Comparison of ENCODE assay signal across 15 mouse cellular contexts in the genomic region with DNA sequence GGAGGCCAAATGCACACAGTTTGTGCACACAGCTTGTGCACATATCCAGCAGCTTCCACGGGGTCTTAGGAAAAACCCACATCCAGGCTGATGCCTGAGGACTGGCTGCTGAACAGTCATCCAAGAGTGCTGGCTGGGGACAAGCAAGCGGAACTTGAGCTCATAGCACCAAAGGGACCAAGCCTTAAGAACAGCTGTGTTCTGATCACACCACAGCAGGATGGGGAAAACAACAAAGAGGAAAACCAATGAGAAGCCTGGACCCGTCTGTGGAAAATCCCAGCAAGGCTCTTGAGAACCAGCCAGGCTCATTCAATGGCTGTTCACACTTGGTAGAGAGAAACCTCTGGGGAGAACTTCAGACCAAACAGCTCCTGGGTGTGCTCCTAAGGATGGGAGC. TPM values are rescaled to one million over a fixed set of nuclear protein-coding genes. Genes with fewer than 3 reads are reported as not detected.
A peak's percentile ranks its signal among the peaks of the same experiment; 100 is the strongest.
DNase-seq lines count a peak whose midpoint lies in the region; ATAC-seq and TF ChIP-seq lines count a peak whose summit lies in the region.
"Had no signal": no experiment of that assay in that cellular context is flagged by ENCODE, and none has a peak within 500 bp of the region (broad histone marks: within the 10 kb centered on the region; RNA-seq: fewer than 3 reads in every experiment).

No protein-coding gene starts in this region.

- H3K27me3 ChIP-seq in embryonic facial prominence, embryonic 14.5 days (replicated peaks; ENCODE audit: control insufficient read depth, insufficient read depth, low read length), result no peaks in the 10 kb centered on the region
- no peaks in the 10 kb centered on the region for H3K27me3 ChIP-seq in embryonic facial prominence, embryonic 10.5 days (replicated peaks; ENCODE audit: low read depth, poor library complexity, severe bottlenecking)
- H3K27me3 ChIP-seq: liver, embryonic 15.5 days had no signal

- intact Hi-C loops in heart, postnatal 10 days (cut with DNase I), result no loop called here

- no peak overlapping the region for H3K9ac ChIP-seq in embryonic facial prominence, embryonic 14.5 days (ENCODE audit: low read depth, low read length)
- H3K9ac ChIP-seq: hindbrain, embryonic 14.5 days; liver, embryonic 15.5 days had no signal

- no peak for TF ChIP-seq POLR2A in cortical plate, adult 2 months (IDR thresholded peaks at IDR 0.05; ENCODE audit: extremely low read depth, insufficient read depth, low read length)

- no peak; the same call in 1 of the 2 replicates for ATAC-seq in embryonic facial prominence, embryonic 14.5 days (ENCODE audit: low read depth)

- H3K4me3 ChIP-seq in embryonic facial prominence, embryonic 14.5 days (ENCODE audit: low read depth, low read length), result no peak overlapping the region
- no peak overlapping the region for H3K4me3 ChIP-seq in embryonic facial prominence, embryonic 10.5 days
- H3K4me3 ChIP-seq in cortical plate, adult 2 months (ENCODE audit: insufficient read depth, low read length), result no peak overlapping the region
- H3K4me3 ChIP-seq: erythroblast, embryonic 14.5 days; liver, embryonic 15.5 days; midbrain, embryonic 10.5 days had no signal

- H3K9me3 ChIP-seq in embryonic facial prominence, embryonic 14.5 days (ENCODE audit: control insufficient read depth, low read length), result no peaks in the 10 kb centered on the region
- H3K9me3 ChIP-seq in embryonic facial prominence, embryonic 10.5 days, result no peaks in the 10 kb centered on the region
- H3K9me3 ChIP-seq: liver, embryonic 15.5 days had no signal

- no peak overlapping the region for H3K4me2 ChIP-seq in embryonic facial prominence, embryonic 14.5 days (ENCODE audit: low read depth, low read length)
- H3K4me2 ChIP-seq: hindbrain, embryonic 14.5 days; liver, embryonic 15.5 days had no signal

- no peaks in the 10 kb centered on the region for H3K36me3 ChIP-seq in embryonic facial prominence, embryonic 14.5 days (ENCODE audit: control insufficient read depth, insufficient read depth, low read length)
- no peaks in the 10 kb centered on the region for H3K36me3 ChIP-seq in embryonic facial prominence, embryonic 10.5 days (replicated peaks)
- H3K36me3 ChIP-seq: liver, embryonic 15.5 days; midbrain, embryonic 10.5 days had no signal

- no peak overlapping the region; the same call in 1 of the 2 replicates for H3K27ac ChIP-seq in embryonic facial prominence, embryonic 14.5 days (replicated peaks; ENCODE audit: low read depth, low read length)
- H3K27ac ChIP-seq in embryonic facial prominence, embryonic 10.5 days (replicated peaks), result no peak overlapping the region
- H3K27ac ChIP-seq in cortical plate, adult 2 months (ENCODE audit: insufficient read depth, low read length), result 0 out of 2 replicates have a peak overlapping the region, but pooled peaks have one; percentile 11
- H3K27ac ChIP-seq: hindbrain, embryonic 14.5 days; liver, embryonic 15.5 days; midbrain, embryonic 10.5 days had no signal

- TF ChIP-seq CTCF in cortical plate, adult 2 months (IDR thresholded peaks at IDR 0.05; ENCODE audit: extremely low read depth, insufficient read depth, low read length), result no peak

- WGBS in embryonic facial prominence, embryonic 14.5 days, result 67% methylated on average over 3 of the region's 3 CpGs
- 91% methylated on average over 3 of the region's 3 CpGs for WGBS in embryonic facial prominence, embryonic 10.5 days

- peaks cover 5% of the 10 kb centered on the region; the same call in 1 of the 2 replicates for H3K4me1 ChIP-seq in embryonic facial prominence, embryonic 14.5 days (ENCODE audit: control insufficient read depth, insufficient read depth, low read length)
- peaks cover 9% of the 10 kb centered on the region for H3K4me1 ChIP-seq in embryonic facial prominence, embryonic 10.5 days
- peaks cover 11% of the 10 kb centered on the region for H3K4me1 ChIP-seq in cortical plate, adult 2 months (ENCODE audit: control insufficient read depth, insufficient read depth, low read length)
- H3K4me1 ChIP-seq: liver, embryonic 15.5 days; midbrain, embryonic 10.5 days had no signal

- DNase-seq in embryonic facial prominence, embryonic 14.5 days (ENCODE audit: low spot score), result peak; percentile 39
- DNase-seq in embryonic facial prominence, embryonic 10.5 days (ENCODE audit: low spot score), result no peak
- peak; percentile 74 to 76 for DNase-seq in heart, postnatal 10 days
- DNase-seq in lung, postnatal 10 days, result peak; percentile 79
- no peak for DNase-seq in right cerebral cortex, postnatal 25 days
- no peak for DNase-seq in cerebellum, adult 9-10 months
- DNase-seq in adrenal gland, postnatal 14 days, result no peak
- DNase-seq: adrenal gland, postnatal 10 days; kidney, adult 9 months; thymus, adult 2 months had no signal

RNA-seq across cellular contexts. Expression of gene Irf2bp2, which starts 45.4 kb away (rescaled TPM):
- 10.6 and 10.7 TPM in 2 replicates for polyA plus RNA-seq in embryonic facial prominence, embryonic 14.5 days (2014; fragmentation: Nextera tagmentation; extraction: Ambion mirVana)
- 4.5 and 5.4 TPM in 2 replicates for polyA plus RNA-seq in embryonic facial prominence, embryonic 10.5 days (2016; fragmentation: Nextera tagmentation; extraction: Ambion mirVana)
- 32.9 and 33.2 TPM in 2 replicates for polyA plus RNA-seq in cortical plate, adult 2 months (2012; rRNA removed)
- 100 to 1,000 TPM; 101 to 154 TPM for total RNA-seq in heart, postnatal 10 days (2021)
- total RNA-seq in adrenal gland, postnatal 14 days (2021), result 97.2 and 105 TPM in 2 replicates

Comparison
In these comparisons a context has a peak if more than half of its experiments do, and no peak if none do; other contexts are left out.
1. DNase-seq: peak in embryonic facial prominence, embryonic 14.5 days (single experiment), heart, postnatal 10 days (2 of 2) and lung, postnatal 10 days (single experiment); none in embryonic facial prominence, embryonic 10.5 days (single experiment), right cerebral cortex, postnatal 25 days (single experiment), cerebellum, adult 9-10 months (single experiment) and adrenal gland, postnatal 14 days (single experiment).